Mouse (Mus musculus): ENCODE data around the gene Cdc25b.

- no peak for TF ChIP-seq GATA1 (IDR thresholded peaks at IDR 0.05; ENCODE audit: borderline replicate concordance, low read length)
- no peak for TF ChIP-seq FLI1 (IDR thresholded peaks at IDR 0.05; ENCODE audit: low read length)
These were observed 22.5 kb downstream of the Cdc25b start for GRCm38 (mm10) chr2:131209125-131209795.

All from megakaryocyte, embryonic 14.5 days (primary cell).